Mouse (Mus musculus): ENCODE measurements around the gene Rcn1. TPM values are rescaled to one million over a fixed set of nuclear protein-coding genes. Genes with fewer than 3 reads are reported as not detected.

Gene Rcn1
- polyA plus RNA-seq, 1 experiment, result 8.4 TPM

DNA sequence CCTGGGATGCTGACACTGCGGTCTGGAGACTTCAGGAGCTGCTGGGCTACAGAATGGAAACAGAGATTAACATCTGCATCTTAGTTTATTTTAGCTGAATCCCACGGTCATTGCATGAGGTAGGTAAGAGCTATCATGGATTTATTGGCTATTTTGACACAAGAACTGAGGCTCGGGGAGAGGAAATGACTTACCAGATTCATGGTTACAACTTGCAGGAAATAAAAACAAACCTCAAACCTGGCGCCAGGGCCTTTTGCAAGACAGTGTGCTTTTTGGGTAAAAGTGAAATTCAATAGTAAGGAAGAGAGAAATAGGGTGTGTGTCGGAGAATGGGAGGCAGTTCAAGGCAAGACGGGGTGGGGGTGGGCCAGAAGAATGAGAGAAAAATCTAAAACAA, 30.8 kb upstream of the Rcn1 start:
- no peak for DNase-seq
- Histone ChIP-seq H3K4me3 (ENCODE audit: control insufficient read depth, insufficient read depth, low read length) (no peak overlapping the region), H3K4me1 (replicated peaks; ENCODE audit: control insufficient read depth, insufficient read depth, low read length) (no peaks in the 10 kb centered on the region; the same call in 1 of the 2 replicates), H3K27me3 (ENCODE audit: control insufficient read depth, insufficient read depth, low read length) (no peaks in the 10 kb centered on the region), H3K27ac (ENCODE audit: control insufficient read depth, insufficient read depth, low read length) (no peak overlapping the region), H3K36me3 (ENCODE audit: control insufficient read depth, insufficient read depth, low read length) (no peaks in the 10 kb centered on the region)
- WGBS, result 12% methylated on average over 6 of the region's 6 CpGs
- TF ChIP-seq POLR2A (IDR thresholded peaks at IDR 0.05; ENCODE audit: control insufficient read depth, extremely low read depth, insufficient read depth, low read length, poor library complexity) (no peak), CTCF (IDR thresholded peaks at IDR 0.05; ENCODE audit: borderline replicate concordance, control insufficient read depth, extremely low read depth, insufficient read depth, low read length, poor library complexity) (no peak)

DNA sequence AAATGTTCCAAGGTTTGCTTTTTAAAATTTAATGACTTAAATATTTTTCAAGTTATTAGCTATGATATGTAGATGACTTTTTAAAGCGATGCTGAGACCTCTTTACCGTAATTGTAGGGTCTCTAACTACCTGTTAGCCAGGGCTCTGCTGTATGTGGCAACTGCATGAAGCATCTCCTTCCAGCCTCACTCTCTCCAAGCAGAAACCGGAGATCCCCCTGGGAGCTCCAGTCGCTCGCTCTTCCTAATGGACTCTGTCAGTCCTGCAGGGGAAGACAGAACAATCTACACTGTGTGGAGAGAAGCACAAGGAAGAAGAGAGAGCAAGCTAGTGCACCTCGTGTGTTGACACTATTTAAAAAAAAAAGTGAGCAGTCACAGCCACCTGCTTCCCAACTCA, 29.3 kb upstream of the Rcn1 start:
- Histone ChIP-seq H3K4me1 (replicated peaks; ENCODE audit: control insufficient read depth, insufficient read depth, low read length) (no peaks in the 10 kb centered on the region; the same call in 1 of the 2 replicates), H3K4me3 (ENCODE audit: control insufficient read depth, insufficient read depth, low read length) (no peak overlapping the region), H3K27ac (ENCODE audit: control insufficient read depth, insufficient read depth, low read length) (no peak overlapping the region), H3K36me3 (ENCODE audit: control insufficient read depth, insufficient read depth, low read length) (no peaks in the 10 kb centered on the region), H3K27me3 (ENCODE audit: control insufficient read depth, insufficient read depth, low read length) (no peaks in the 10 kb centered on the region)
- 41% methylated on average over 6 of the region's 6 CpGs for WGBS
- no peak for TF ChIP-seq POLR2A (IDR thresholded peaks at IDR 0.05; ENCODE audit: control insufficient read depth, extremely low read depth, insufficient read depth, low read length, poor library complexity)
- TF ChIP-seq CTCF (IDR thresholded peaks at IDR 0.05; ENCODE audit: borderline replicate concordance, control insufficient read depth, extremely low read depth, insufficient read depth, low read length, poor library complexity), result no peak
- no peak for DNase-seq

DNA sequence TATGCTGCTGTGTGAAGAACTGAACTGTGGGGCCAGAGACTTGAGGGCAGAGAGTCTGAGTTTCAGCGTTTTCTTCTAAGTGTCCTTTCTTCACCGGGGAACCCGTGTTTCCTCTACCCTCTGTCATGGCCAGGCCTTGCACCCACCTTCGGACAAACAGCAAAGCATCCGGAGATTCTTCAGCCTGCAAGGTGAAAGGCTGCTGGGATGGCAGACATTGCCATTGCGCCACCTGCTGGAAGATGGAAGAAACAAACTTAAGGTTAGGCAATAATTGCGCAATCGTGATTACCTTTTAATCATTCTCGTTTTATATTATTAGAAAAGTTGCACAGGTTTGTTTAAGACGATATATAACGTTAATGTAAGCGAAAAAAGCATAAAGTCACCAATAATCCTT, 28.9 kb upstream of the Rcn1 start:
- Histone ChIP-seq H3K27ac (ENCODE audit: control insufficient read depth, insufficient read depth, low read length) (no peak overlapping the region), H3K36me3 (ENCODE audit: control insufficient read depth, insufficient read depth, low read length) (no peaks in the 10 kb centered on the region), H3K4me1 (replicated peaks; ENCODE audit: control insufficient read depth, insufficient read depth, low read length) (no peaks in the 10 kb centered on the region; the same call in 1 of the 2 replicates), H3K4me3 (ENCODE audit: control insufficient read depth, insufficient read depth, low read length) (no peak overlapping the region), H3K27me3 (ENCODE audit: control insufficient read depth, insufficient read depth, low read length) (no peaks in the 10 kb centered on the region)
- peak; percentile 56 for DNase-seq
- 3% methylated on average over 12 of the region's 12 CpGs for WGBS
- TF ChIP-seq CTCF (IDR thresholded peaks at IDR 0.05; ENCODE audit: borderline replicate concordance, control insufficient read depth, extremely low read depth, insufficient read depth, low read length, poor library complexity) (no peak), POLR2A (IDR thresholded peaks at IDR 0.05; ENCODE audit: control insufficient read depth, extremely low read depth, insufficient read depth, low read length, poor library complexity) (no peak)

DNA sequence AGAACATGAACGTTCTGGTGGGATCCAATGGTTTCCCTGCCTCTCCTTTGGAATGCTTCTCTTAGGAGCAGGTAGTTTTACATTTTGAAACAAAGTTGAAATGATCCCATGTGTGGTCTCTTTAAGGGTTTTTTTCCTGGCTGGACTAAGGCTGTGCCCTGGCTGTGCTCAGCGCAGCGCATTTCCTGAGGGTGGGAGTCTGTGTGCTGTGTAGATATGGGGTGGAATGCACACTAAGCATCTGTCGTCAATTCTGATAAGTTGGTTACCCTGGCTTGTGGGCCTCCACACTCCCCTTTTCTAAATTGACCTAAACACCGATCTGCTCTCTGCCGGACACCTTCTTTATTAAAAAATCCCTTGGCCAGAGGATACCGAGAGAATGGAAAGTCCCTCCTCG, 28.3 kb upstream of the Rcn1 start:
- WGBS, result 66% methylated on average over 8 of the region's 8 CpGs
- Histone ChIP-seq H3K36me3 (ENCODE audit: control insufficient read depth, insufficient read depth, low read length) (no peaks in the 10 kb centered on the region), H3K27ac (ENCODE audit: control insufficient read depth, insufficient read depth, low read length) (no peak overlapping the region), H3K4me3 (ENCODE audit: control insufficient read depth, insufficient read depth, low read length) (no peak overlapping the region), H3K4me1 (replicated peaks; ENCODE audit: control insufficient read depth, insufficient read depth, low read length) (no peaks in the 10 kb centered on the region; the same call in 1 of the 2 replicates), H3K27me3 (ENCODE audit: control insufficient read depth, insufficient read depth, low read length) (no peaks in the 10 kb centered on the region)
- no peak for TF ChIP-seq CTCF (IDR thresholded peaks at IDR 0.05; ENCODE audit: borderline replicate concordance, control insufficient read depth, extremely low read depth, insufficient read depth, low read length, poor library complexity)
- TF ChIP-seq POLR2A (IDR thresholded peaks at IDR 0.05; ENCODE audit: control insufficient read depth, extremely low read depth, insufficient read depth, low read length, poor library complexity), result no peak
- no peak for DNase-seq

DNA sequence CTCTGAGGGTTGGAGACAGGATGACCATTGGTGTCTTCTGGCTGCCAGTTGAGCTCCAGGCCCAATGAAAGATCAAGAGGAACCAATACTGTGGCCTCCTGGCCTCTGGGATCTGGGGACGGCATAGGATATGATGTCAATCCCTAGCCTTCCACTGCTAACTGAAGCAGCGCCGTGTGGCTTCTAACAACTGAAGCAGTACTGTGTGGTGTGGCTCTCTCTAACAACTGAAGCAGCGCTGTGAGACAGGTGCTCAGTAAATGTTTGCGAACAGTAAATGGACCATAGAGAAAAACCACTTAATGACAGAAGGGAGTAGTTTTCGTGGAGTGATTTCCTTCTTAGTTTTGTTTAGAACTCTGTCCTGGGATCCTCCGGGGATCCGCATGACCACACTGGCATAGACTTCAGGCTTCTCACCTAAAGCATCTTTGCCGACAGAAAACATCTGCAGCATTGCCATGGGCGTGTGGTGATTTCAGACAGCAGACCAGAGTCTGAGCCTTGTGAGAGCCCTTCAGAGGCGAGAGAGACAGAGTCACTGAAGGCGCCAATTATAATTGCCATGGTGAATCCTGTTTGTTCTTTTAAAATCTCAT, 19.6 kb upstream of the Rcn1 start:
- no peak overlapping the region for H3K27ac ChIP-seq (ENCODE audit: control insufficient read depth, insufficient read depth, low read length)
- DNase-seq, result no peak
- 95% methylated on average over 12 of the region's 12 CpGs for WGBS

DNA sequence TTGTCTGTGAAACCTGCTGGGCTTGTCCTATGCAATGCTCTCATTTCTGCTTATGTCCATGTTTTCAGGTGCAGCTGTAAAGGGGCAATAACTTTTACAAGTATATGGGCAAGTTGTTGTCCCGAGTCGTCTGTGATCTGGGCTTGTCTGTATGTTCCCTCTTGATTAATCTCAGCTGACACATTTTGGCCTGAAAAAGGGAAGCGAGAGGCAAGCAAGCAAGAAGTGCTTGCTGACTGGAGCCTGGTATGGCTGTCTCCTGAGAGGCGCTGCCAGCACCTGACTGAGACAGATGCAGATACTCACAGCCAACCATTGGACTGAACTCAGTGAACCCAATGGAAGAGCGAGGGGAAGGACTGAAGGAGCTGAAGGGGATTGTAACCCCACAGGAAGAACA, 18.5 kb upstream of the Rcn1 start:
- H3K27me3 ChIP-seq (ENCODE audit: control insufficient read depth, insufficient read depth, low read length), result no peaks in the 10 kb centered on the region
- no peak overlapping the region for H3K27ac ChIP-seq (ENCODE audit: control insufficient read depth, insufficient read depth, low read length)
- no peak for DNase-seq
- no peak overlapping the region for H3K4me3 ChIP-seq (ENCODE audit: control insufficient read depth, insufficient read depth, low read length)
- 20% methylated on average over 5 of the region's 5 CpGs for WGBS
- no peak for TF ChIP-seq CTCF (IDR thresholded peaks at IDR 0.05; ENCODE audit: borderline replicate concordance, control insufficient read depth, extremely low read depth, insufficient read depth, low read length, poor library complexity)
- TF ChIP-seq POLR2A (IDR thresholded peaks at IDR 0.05; ENCODE audit: control insufficient read depth, extremely low read depth, insufficient read depth, low read length, poor library complexity), result no peak
- no peaks in the 10 kb centered on the region for H3K36me3 ChIP-seq (ENCODE audit: control insufficient read depth, insufficient read depth, low read length)
- no peaks in the 10 kb centered on the region for H3K4me1 ChIP-seq (replicated peaks; ENCODE audit: control insufficient read depth, insufficient read depth, low read length)

More for the DNA sequence above, 19.6 kb upstream of the Rcn1 start:
- no peaks in the 10 kb centered on the region for H3K36me3 ChIP-seq (ENCODE audit: control insufficient read depth, insufficient read depth, low read length)
- TF ChIP-seq CTCF (IDR thresholded peaks at IDR 0.05; ENCODE audit: borderline replicate concordance, control insufficient read depth, extremely low read depth, insufficient read depth, low read length, poor library complexity), result no peak
- no peak for TF ChIP-seq POLR2A (IDR thresholded peaks at IDR 0.05; ENCODE audit: control insufficient read depth, extremely low read depth, insufficient read depth, low read length, poor library complexity)
- H3K4me1 ChIP-seq (replicated peaks; ENCODE audit: control insufficient read depth, insufficient read depth, low read length), result no peaks in the 10 kb centered on the region
- H3K27me3 ChIP-seq (ENCODE audit: control insufficient read depth, insufficient read depth, low read length), result no peaks in the 10 kb centered on the region
- H3K4me3 ChIP-seq (ENCODE audit: control insufficient read depth, insufficient read depth, low read length), result no peak overlapping the region
